Mouse (Mus musculus) CD4-positive helper T cell, adult 2 months (primary cell): ENCODE data around the gene Nutf2.
A peak's percentile ranks its signal among the peaks of the same experiment; 100 is the strongest.
"Not testable (repeated sequence)": the region's sequence is repeated elsewhere in the genome, so short reads cannot be mapped to it uniquely, and the experiment has no call there.

Experiments used
- DNase-seq: peaks from one replicate; pipeline ENCODE4 v3.0.0-alpha.2; 2012; ENCODE audit warnings: low read depth, missing footprints, low spot score

The Nutf2 gene

DNA sequence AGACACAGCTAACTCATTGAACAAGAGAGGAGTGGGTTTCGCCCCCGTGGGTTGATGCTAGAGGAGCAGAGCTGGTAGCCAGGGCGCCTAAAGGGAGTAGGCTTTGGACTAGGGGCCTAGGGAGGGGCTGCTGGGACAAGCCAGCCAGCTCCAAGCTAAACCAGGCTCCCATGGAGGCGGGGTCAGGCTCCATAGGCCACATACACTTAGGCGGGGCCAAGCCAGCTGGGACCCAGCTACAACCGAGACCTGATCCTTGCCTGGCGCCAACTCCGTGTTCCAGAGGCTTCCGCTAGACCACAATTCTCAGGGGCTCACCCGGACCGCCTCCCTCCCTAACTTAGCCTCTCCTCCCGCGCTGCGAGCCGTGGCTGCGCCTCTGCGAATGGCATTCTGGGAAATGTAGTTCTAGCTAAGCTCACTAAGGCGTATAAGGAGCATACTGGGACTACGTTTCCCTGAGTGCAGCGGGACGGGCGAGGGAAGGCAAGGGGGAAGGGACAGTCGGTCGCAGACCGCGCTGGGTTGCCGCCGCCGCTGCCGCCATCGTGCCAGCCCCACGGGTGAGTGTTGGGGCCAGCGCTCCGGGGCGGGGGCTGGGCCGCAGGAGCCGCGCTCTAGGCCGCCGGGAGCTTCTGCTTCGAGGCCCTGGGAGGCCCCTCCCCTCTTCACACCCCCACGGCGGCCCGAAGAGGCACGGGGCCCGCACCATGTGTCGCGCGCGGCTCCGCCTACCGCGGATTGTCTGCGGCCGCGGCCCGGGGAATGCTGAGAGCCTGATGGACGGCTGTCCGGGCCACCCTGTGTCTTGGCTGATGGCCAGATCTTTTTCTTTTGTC, at the start of gene Nutf2:
TSS of gene Nutf2 (plus strand) at position 438 of the 839 bp plus-strand sequence.
- peak; percentile 95 for DNase-seq

DNA sequence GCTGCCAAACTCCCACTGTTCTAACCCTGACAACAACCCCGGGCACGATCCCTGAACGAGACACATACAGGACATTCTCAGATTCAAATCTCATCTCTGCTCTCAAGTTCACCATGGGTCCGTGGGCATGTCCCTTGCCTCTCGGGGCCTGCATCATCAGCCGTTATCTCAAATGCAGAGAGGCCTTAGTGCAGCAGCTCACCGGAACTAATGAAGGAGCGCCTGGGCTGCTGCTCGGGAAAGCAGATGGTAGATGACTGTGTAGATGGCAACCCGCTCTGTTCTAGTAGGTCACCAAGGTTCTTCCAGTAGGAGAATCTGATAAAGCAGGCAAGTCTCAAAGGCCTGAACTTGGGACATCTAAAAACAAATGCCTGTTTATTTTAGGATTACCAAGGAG, 49.3 kb upstream of the Nutf2 start:
- DNase-seq = peak; percentile 9

DNA sequence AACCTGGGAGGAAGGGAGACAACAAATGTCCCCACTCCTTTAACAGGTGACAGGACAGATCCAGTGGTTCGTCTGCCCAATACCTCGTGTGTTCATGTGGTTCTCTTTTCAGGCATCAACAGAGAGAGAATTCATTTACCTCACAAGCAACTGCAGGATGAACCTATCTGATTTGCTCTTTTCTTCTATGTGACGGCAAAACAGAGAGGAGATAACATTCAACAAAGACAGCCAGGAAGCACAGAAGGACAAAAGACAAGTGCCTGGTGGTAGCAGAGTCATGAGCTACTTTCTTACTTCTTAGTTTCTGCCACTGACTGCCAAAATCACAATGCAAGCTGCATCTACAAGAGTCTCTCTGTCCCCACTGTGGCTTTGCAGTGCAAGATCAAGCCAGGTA, 48.8 kb upstream of the Nutf2 start:
- peak; percentile 27 for DNase-seq

DNA sequence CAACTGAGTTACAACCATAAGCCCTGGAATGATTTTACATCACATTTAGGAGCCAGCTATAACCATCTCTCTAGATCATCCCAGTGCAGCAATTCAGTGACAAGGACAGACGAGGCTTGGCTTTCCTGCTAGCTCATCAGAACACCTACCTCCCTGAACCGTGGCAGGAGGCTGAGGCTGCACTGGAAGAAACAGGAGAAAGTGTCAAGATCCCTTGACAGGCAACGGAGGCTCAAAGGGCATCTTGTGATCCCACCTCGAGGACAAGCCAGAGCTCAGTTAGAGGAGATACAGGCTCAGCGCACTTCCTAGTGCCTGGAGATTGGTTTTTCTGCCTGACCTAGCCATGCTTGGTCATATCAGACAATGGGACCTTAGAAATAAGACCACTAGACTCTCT, 47.9 kb upstream of the Nutf2 start:
- DNase-seq = no peak

DNA sequence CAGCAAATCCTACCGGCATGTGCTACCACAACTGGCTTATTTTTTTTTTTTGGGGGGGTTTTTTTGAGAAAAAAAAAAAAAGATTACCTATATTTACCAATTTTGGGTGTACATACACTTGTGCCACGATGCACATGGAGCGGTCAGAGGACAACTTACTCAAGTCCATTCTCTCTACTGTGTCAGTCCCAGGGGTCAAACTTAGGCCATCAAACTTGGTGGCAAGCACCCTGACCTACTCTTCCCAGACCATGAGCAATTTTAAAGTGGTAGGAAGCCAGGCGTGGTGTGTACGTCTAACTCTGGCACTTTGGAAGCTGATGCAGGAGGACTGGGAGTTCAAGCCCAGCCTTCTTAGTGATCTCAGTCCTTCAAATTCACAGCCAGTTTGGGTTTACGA, 47.1 kb upstream of the Nutf2 start:
- no peak for DNase-seq

DNA sequence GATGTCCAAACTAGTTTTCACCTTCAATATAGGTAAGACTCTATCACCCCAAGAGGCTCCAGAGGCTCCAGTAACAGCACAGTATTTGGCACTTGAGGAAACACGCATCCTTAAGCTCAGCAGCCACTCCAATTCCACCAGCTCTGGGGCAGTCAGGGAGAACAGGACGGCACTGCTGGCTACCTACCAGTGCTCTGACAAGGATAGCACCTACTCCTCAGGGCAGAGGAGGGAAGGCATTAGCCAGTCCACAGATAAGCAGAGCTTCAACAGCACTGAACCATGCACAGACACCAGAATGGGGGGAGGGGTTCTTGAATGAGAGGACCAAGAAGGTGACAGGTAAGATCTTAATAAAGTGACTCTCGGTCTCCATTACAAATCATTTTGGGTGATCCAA, 40.7 kb upstream of the Nutf2 start:
- DNase-seq = no peak

DNA sequence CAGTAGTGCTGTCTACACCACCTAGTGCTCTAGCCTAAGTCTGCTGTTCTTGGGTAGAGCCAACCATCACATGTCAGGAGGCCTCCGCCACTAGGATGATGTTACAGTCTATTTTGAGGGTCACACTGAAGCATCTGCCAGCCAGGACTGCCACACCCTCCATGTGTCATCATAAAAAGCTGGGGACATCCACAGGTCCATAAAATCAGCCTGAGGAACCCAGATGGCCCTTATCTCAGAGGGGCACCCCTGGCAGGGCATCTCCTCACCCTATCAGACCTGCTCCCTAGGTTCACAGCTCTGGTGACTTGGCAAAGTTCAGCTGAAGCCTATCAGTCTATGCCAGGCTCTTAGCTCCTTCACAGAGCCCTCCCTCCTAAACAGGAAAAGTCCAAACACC, 39.5 kb upstream of the Nutf2 start:
- no peak for DNase-seq

DNA sequence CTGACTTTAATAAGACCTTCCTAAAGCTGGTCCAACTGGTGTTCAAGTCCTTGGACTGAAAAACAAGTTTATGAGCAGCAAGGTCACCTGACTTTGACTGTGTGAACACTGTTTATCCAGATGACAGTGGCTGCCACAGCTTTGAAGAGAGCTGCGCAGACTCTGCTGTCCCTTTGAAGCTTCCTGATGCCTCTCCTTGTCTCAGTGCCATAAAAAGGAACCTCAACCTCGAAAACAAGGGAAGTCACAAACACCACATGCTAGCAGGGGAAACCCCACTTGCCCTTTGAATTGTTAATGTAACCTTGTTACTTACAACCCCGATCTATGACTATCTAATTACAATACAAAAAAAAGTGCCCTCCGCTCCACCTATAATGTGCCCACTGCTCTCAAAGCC, 34.9 kb upstream of the Nutf2 start:
- DNase-seq = peak; percentile 76

DNA sequence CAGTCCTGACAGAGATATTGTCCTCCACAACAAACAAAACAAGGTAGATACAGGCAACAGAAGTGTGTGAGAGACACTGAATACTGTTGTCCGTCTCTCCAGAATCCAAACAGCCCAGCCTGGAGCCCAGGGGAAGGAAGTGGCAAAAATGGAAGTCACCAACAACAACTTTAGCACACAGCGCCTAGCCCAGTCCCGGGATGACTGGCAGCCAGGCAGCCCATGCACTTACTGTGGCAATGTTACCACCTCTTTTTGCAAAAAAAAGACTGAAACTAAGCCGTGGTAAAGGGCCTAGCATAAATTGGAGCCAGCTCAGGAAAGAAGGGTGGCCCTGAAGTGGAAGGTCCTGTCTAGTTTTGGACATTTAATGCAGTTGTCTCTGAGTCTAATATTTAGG, 34.0 kb upstream of the Nutf2 start:
- peak; percentile 35 for DNase-seq

DNA sequence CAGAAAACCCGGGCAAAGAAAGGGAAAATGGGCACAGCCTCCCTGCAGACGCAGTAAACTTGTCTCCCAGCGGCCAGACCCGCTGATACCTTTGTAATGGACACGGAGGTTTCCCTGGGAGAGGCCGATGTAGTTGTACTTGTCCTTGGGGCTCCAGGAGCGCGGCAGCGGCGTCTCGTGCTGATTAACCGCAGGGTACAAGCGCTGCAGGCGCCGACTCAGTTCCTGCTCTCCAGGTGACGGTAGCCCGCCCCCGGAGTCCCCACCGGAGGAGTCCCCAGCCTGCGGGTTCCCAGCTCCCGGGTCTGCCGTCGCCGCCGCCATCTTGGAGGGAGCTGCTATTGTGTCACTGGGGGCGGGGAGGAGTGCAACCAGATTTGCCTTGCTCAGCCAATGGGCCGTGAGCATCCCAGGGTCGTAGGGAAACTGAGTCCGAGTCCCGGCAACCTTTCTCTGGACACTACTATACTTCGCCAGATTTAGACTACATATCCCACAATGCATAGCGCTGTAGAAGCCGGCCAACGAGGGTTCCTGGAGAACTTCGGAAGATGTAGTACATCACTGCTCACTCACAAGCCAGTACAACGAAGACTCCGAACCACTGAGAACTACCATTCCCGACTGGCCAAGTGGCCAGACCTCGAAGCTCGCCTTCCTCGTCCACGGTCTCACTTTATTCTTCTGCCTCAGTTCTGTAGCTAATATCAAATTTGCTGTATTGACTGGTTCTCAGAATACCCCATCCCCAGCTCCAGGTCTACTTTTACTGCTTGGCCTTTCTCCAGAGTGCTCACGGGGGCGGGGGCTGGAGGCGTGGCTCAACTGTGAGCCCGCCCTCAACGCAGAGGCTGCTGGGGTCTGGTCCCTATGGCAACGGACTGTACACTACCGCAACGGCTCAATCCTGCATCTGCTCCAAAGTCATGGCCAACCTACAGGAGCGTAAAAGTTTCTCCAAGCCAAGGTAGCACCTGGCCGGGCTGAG, 33.2 kb upstream of the Nutf2 start, which contains the start of the genes Ranbp10 and Tsnaxip1:
TSS of gene Ranbp10 (minus strand) at position 490 of the 988 bp plus-strand sequence.
TSS of gene Tsnaxip1 (plus strand) at position 871 of the 988 bp plus-strand sequence.
- DNase-seq = peak; percentile 99

DNA sequence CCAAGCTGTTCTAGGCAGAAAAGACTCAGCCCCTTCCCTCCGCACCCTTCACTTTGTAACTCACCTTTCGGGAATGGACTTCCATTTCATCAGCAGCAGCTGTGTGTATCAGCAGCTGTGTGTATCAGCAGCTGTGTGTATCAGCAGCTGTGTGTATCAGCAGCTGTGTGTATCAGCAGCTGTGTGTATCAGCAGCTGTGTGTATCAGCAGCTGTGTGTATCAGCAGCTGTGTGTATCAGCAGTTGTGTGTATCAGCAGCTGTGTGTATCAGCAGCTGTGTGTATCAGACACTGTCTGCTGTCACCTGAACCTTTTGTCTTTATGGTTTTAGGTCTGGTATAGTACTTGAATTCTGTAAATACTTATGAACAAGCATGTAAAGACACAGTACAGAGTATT, 26.6 kb upstream of the Nutf2 start:
- not testable (repeated sequence) for DNase-seq

DNA sequence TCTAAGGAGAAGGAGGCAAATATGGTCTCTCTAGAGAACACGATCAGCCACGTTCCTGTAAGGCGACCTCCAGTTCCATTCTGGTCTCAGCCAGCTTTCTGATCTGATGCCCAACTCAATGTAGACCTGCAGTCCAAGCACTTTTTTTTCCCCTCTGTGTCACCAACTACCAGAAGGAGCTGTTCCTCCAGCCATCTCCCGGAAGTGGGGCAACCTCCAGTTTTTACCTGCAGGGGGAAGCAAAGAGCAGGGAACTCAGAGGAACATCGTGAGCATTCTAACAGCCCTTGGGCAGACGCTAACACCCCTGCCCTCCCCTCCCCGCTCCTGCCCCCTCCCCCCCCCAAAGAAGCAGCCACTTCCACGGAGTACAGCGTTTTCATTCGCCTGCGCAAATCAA, 25.1 kb upstream of the Nutf2 start:
- peak; percentile 84 for DNase-seq

DNA sequence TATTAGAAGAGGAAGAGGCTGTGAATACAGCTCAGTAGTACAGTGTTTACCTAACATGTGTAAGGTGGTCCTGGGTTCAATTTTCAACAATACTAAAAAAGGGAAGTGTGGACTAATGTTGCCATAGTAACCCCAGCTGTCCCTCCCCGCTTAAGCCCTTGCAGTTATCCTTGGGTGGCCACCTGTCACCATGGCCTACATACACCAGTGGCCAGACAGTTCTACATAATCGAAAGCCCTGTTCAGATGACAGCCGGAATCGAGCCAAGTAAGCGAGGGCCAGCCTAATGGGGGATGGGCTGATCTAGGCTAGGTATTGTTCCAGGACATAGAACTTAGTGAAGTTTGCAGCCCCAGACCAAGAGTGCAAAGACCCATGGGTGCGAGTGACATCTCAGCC, 23.4 kb upstream of the Nutf2 start:
- no peak for DNase-seq

DNA sequence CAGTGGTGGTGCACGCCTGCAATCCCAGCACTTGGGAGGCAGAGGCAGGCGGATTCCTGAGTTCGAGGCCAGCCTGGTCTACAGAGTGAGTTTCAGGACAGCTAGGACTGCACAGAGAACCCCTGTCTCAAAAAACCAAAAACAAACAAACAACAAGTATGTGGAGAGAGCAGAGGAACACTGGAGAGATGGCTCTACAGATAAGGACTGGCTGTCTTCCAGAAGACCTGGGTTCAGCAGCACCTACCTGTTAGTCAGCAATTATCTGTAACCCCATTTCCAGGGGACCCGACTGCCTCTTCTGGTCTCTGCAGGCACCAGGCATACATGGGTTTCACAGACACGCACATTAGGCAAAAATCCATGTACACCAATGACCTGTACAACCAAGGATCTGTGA, 21.2 kb upstream of the Nutf2 start:
- no peak for DNase-seq

DNA sequence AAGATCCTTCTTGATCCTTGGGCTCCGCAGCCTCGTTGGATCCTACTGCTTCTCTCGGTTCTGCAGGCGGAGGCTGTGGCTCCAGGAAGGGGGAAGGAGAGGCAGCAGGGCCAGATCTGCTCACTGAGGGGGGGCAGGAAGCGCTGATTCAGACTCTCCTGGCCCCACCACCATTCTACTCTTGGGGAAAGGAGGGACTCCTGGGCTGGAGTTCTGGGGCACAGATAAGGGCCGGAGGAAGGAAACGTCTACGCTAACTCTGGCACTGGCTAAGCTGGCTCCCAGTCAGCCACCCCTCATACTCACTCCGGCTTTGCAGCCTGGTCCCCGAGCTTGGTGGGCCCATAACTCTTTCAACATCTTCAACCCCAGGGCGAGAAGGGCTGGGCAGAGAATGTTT, 13.7 kb upstream of the Nutf2 start:
- no peak for DNase-seq

DNA sequence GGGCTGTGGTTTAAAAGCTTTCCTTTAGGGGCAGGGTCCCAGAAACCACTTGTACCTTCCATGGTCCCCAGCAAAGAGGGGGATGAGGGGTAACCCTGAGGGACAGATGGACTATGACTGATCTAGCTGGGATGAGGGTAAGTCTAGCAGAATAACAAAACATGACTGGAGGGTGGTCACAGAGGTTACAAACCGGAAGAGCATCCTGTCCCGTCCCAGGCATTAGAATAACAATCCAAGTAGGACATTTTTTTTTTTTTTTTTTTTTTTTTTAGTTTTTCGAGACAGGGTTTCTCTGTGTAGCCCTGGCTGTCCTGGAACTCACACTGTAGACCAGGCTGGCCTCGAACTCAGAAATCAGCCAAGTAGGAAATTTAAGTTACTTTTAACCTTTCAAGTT, 10.4 kb upstream of the Nutf2 start:
- no peak for DNase-seq

DNA sequence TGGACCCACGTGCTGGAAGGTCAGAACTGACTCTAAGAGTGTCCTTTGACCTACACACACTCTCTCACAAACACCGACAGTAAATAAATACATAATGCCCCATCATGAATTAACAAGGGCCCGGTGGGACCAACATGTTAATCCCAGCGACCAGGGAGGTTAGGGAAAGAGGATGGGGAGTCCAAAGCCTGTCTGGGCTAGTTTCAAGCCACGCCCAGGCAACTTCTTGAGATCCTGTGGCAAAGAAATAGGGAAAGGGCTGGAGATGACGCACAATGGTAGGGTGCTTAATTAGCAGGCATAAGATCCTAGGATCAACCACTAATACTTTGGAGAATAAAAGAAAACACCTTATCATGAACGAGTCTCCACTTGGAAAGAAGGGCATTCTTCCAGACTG, 9.8 kb upstream of the Nutf2 start:
- DNase-seq = no peak

DNA sequence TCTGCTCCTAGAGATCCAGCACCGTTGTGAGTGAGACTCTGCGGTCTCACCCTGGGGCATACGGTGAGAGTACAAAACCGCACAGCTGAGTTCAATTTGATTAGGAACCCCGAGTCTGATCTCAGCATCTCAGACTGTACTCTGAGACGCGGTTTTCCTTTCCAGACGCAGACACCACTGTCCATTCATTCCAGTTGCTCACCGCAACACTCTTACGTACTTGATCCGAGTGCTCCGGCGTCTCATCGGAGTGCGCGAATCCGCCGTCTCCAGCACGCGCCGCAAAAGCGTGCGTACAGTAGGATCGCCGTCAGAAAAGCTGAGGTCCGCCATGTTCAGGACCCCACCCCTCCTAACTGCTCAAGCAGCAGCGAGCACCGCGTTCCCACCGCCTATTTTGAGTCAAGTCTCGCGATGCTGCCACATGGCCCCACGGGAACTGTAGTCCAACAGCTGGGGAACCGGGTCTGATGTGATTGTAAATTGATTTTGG, 8.7 kb upstream of the Nutf2 start:
- peak; percentile 91 for DNase-seq

DNA sequence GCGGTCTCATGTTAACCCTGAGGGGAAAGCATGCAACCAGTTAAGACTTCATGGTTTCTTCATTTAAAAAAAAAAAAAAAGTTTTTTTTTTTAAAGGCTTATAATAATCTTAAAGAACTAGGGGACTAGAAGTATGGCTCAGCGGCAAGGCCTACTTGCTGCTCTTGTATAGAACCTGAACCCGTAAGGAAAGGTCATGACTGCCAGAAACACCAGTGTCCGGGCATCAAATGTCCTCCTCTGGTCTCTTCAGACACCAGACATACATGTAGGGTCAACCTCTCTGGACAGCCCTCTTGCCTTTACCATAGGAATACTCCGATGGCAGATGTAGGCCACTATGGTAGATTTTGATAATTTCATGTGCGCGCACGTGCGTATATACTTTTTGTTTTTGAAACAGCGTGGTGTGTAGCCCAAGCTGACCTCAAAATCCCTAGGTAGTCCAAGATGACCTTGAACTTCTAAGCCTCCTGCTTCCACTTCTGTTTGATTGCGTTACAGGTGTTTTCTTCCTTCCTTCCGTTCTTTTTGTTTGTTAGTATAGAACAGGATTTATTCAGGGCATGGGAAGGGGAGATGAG, 8.1 kb upstream of the Nutf2 start:
- no peak for DNase-seq

DNA sequence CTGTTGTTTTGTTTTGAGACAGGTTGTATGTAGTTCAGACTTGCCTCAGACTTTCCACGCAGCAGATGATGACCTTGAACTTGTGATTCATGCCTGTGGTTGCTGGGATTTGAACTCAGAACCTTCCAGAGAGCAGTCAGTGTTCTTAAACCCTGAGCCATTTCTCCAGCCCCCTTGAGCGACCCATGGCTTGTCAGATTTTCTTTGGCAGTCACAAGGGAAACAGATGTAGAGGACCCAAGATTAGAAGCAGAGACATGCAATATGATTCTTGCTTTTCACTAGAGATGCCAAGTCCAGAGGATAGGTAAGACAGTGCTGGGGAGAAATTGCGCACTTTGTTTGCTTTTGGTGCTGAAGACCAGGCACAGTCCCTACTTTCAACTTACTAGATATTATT, 7.2 kb upstream of the Nutf2 start, which contains the start of gene Cenpt:
TSS of gene Cenpt (minus strand) at position 101 of the 400 bp plus-strand sequence.
- DNase-seq = no peak

DNA sequence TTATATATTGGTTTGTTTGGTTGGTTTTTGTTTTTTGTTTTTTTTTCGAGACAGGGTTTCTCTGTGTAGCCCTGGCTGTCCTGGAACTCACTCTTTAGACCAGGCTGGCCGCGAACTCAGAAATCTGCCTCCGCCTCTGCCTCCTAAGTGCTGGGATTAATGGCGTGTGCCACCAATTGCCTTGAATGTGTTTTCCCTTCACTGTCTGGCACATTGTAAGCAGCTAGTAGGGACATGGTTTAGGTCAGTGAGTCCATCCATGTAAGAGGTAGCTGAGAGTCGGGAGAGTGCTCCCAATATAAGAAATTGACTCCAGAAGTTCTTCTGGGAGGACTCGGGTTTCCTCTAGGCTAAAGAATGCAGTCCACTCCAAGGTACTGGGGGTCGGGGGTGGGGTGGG, 6.1 kb upstream of the Nutf2 start:
- DNase-seq = no peak
